Mouse (Mus musculus) left cerebral cortex, postnatal 14 days (tissue): ENCODE results near the gene Ciita. TPM values are rescaled to one million over a fixed set of nuclear protein-coding genes. Genes with fewer than 3 reads are reported as not detected.

Source experiments
- total RNA-seq, 2 experiments: library from RNA; stranded (reverse); gene quantifications; 2 replicates each; pipeline ENCODE4 v1.2.3; 2021

Ciita gene
- total RNA-seq, 2 experiments from 2014 or later: 0.04 TPM; not detected in 1

Other genes with a start within 250 kb of the Ciita start
- gene Emp2, start 166.1 kb upstream of the Ciita start, total RNA-seq: 10 to 100 TPM; 19.8 to 22.7 TPM
- gene Tekt5, start 84.6 kb upstream of the Ciita start, total RNA-seq: 1 to 10 TPM; 4.1 to 6.5 TPM
- 10 to 100 TPM; 17.2 to 17.8 TPM for gene Nubp1, start 68.1 kb upstream of the Ciita start, total RNA-seq
- gene Tvp23a, start 32.7 kb upstream of the Ciita start, total RNA-seq: 10 to 100 TPM; 33.6 to 36.0 TPM
- gene Dexi, start 63.0 kb downstream of the Ciita start, total RNA-seq: 10 to 100 TPM; 43.5 to 50.3 TPM
- gene Clec16a, start 65.3 kb downstream of the Ciita start, total RNA-seq: 10 to 100 TPM; 74.1 to 76.7 TPM